Mouse (Mus musculus): ENCODE results near the gene Prom1. TPM values are rescaled to one million over a fixed set of nuclear protein-coding genes. Genes with fewer than 3 reads are reported as not detected.

Gene Prom1
- polyA plus RNA-seq, 1 experiment: 3.1 TPM

GRCm38 (mm10) chr5:44103121-44103520, 1.3 kb upstream of the Prom1 start:
- H3K27ac ChIP-seq (ENCODE audit: insufficient read depth, low read depth, low read length): no peak overlapping the region
- H3K4me3 ChIP-seq (ENCODE audit: low read depth, low read length): no peak overlapping the region
- H3K4me1 ChIP-seq (ENCODE audit: control insufficient read depth, insufficient read depth, insufficient read length, low read length): peaks cover 10% of the 10 kb centered on the region
- 32% methylated on average over 7 of the region's 7 CpGs for WGBS
- no peaks in the 10 kb centered on the region for H3K27me3 ChIP-seq (ENCODE audit: control insufficient read depth, insufficient read depth, low read length)
- no peaks in the 10 kb centered on the region for H3K36me3 ChIP-seq (ENCODE audit: control insufficient read depth, insufficient read depth, low read length)
- TF ChIP-seq CTCF (IDR thresholded peaks at IDR 0.05; ENCODE audit: extremely low read depth, insufficient read length, insufficient replicate concordance, low read depth, low read length) (no peak), POLR2A (IDR thresholded peaks at IDR 0.05; ENCODE audit: low read depth, low read length) (no peak)

- H3K4me3 ChIP-seq (ENCODE audit: low read depth, low read length): peak overlapping the region; percentile 81
- no peaks in the 10 kb centered on the region for H3K36me3 ChIP-seq (ENCODE audit: control insufficient read depth, insufficient read depth, low read length)
- peaks cover 21% of the 10 kb centered on the region for H3K4me1 ChIP-seq (ENCODE audit: control insufficient read depth, insufficient read depth, insufficient read length, low read length)
- H3K27ac ChIP-seq (ENCODE audit: insufficient read depth, low read depth, low read length): peak overlapping the region; percentile 63
- TF ChIP-seq CTCF (IDR thresholded peaks at IDR 0.05; ENCODE audit: extremely low read depth, insufficient read length, insufficient replicate concordance, low read depth, low read length) (no peak), POLR2A (IDR thresholded peaks at IDR 0.05; ENCODE audit: low read depth, low read length) (no peak; the same call in 1 of the 2 replicates)
- WGBS: under 1% methylated on average over 43 of the region's 43 CpGs
- no peaks in the 10 kb centered on the region for H3K27me3 ChIP-seq (ENCODE audit: control insufficient read depth, insufficient read depth, low read length)
Measured at GRCm38 (mm10) chr5:44100544-44101230, 1.1 kb downstream of the Prom1 start.

DNA sequence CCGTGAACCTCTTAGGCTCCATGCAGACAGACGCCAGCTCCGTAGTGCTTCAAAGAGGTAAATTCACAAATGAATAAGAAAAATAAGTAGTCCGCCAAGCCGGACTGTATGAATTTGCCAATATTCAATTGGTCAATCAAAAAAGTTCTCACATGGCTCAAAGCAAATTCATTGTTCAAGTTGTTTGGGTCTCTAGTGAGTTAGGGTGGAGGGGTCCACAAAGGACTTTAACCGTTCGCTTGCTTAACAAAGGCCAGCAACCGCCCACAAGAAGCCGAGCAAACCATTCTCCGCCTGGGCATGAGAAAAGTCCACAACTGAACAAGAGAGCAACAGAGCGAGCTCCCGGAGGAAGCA, 1.7 kb downstream of the Prom1 start:
- Histone ChIP-seq H3K27ac (ENCODE audit: insufficient read depth, low read depth, low read length) (peak overlapping the region; percentile 63), H3K4me3 (ENCODE audit: low read depth, low read length) (peak overlapping the region; percentile 81), H3K36me3 (ENCODE audit: control insufficient read depth, insufficient read depth, low read length) (no peaks in the 10 kb centered on the region), H3K27me3 (ENCODE audit: control insufficient read depth, insufficient read depth, low read length) (no peaks in the 10 kb centered on the region), H3K4me1 (ENCODE audit: control insufficient read depth, insufficient read depth, insufficient read length, low read length) (peaks cover 22% of the 10 kb centered on the region)
- WGBS: 7% methylated on average over 12 of the region's 12 CpGs
- TF ChIP-seq CTCF (IDR thresholded peaks at IDR 0.05; ENCODE audit: extremely low read depth, insufficient read length, insufficient replicate concordance, low read depth, low read length): no peak
- no peak; the same call in 1 of the 2 replicates for TF ChIP-seq POLR2A (IDR thresholded peaks at IDR 0.05; ENCODE audit: low read depth, low read length)

- Histone ChIP-seq H3K4me3 (ENCODE audit: low read depth, low read length) (no peak overlapping the region), H3K27me3 (ENCODE audit: control insufficient read depth, insufficient read depth, low read length) (no peaks in the 10 kb centered on the region), H3K36me3 (ENCODE audit: control insufficient read depth, insufficient read depth, low read length) (peaks cover 7% of the 10 kb centered on the region), H3K4me1 (ENCODE audit: control insufficient read depth, insufficient read depth, insufficient read length, low read length) (peaks cover 16% of the 10 kb centered on the region), H3K27ac (ENCODE audit: insufficient read depth, low read depth, low read length) (no peak overlapping the region)
- TF ChIP-seq CTCF (IDR thresholded peaks at IDR 0.05; ENCODE audit: extremely low read depth, insufficient read length, insufficient replicate concordance, low read depth, low read length) (no peak), POLR2A (IDR thresholded peaks at IDR 0.05; ENCODE audit: low read depth, low read length) (no peak)
- WGBS: 28% methylated on average over 5 of the region's 5 CpGs
Measured at GRCm38 (mm10) chr5:44096996-44097395, 4.8 kb downstream of the Prom1 start.

- TF ChIP-seq POLR2A (IDR thresholded peaks at IDR 0.05; ENCODE audit: low read depth, low read length) (no peak), CTCF (IDR thresholded peaks at IDR 0.05; ENCODE audit: extremely low read depth, insufficient read length, insufficient replicate concordance, low read depth, low read length) (no peak)
- H3K27me3 ChIP-seq (ENCODE audit: control insufficient read depth, insufficient read depth, low read length): no peaks in the 10 kb centered on the region
- H3K36me3 ChIP-seq (ENCODE audit: control insufficient read depth, insufficient read depth, low read length): peaks cover 7% of the 10 kb centered on the region
- no peak overlapping the region for H3K4me3 ChIP-seq (ENCODE audit: low read depth, low read length)
- H3K4me1 ChIP-seq (ENCODE audit: control insufficient read depth, insufficient read depth, insufficient read length, low read length): peaks cover 16% of the 10 kb centered on the region
- WGBS: 37% methylated on average over 10 of the region's 10 CpGs
- no peak overlapping the region for H3K27ac ChIP-seq (ENCODE audit: insufficient read depth, low read depth, low read length)
Measured at GRCm38 (mm10) chr5:44096106-44096505, 5.7 kb downstream of the Prom1 start.

DNA sequence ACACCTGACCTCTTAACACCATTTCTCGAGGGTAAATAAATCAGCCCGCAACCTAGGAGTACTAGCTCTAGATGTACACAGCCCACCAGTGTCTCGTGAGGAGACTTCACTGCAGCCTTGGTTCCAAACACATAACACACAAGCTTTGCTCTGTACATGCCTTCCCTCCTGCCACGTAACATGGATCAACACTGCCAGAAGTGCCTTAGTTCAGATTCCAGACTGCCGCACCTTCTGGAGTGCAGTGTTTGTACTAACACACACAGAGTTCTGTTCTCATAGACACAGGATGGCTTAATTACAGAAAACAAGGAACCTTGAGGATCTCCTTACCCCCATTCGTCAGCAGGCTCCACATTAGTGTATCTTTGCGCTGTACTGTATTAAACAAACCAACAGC, 6.1 kb downstream of the Prom1 start:
- Histone ChIP-seq H3K36me3 (ENCODE audit: control insufficient read depth, insufficient read depth, low read length) (peaks cover 7% of the 10 kb centered on the region), H3K27ac (ENCODE audit: insufficient read depth, low read depth, low read length) (no peak overlapping the region), H3K4me3 (ENCODE audit: low read depth, low read length) (no peak overlapping the region), H3K27me3 (ENCODE audit: control insufficient read depth, insufficient read depth, low read length) (no peaks in the 10 kb centered on the region), H3K4me1 (ENCODE audit: control insufficient read depth, insufficient read depth, insufficient read length, low read length) (peaks cover 16% of the 10 kb centered on the region; the same call in 1 of the 2 replicates)
- TF ChIP-seq CTCF (IDR thresholded peaks at IDR 0.05; ENCODE audit: extremely low read depth, insufficient read length, insufficient replicate concordance, low read depth, low read length): no peak
- TF ChIP-seq POLR2A (IDR thresholded peaks at IDR 0.05; ENCODE audit: low read depth, low read length): no peak
- 72% methylated on average over 7 of the region's 7 CpGs for WGBS

GRCm38 (mm10) chr5:44087034-44087433, 14.8 kb downstream of the Prom1 start:
- Histone ChIP-seq H3K36me3 (ENCODE audit: control insufficient read depth, insufficient read depth, low read length) (no peaks in the 10 kb centered on the region), H3K27me3 (ENCODE audit: control insufficient read depth, insufficient read depth, low read length) (no peaks in the 10 kb centered on the region), H3K27ac (ENCODE audit: insufficient read depth, low read depth, low read length) (no peak overlapping the region), H3K4me3 (ENCODE audit: low read depth, low read length) (no peak overlapping the region), H3K4me1 (ENCODE audit: control insufficient read depth, insufficient read depth, insufficient read length, low read length) (no peaks in the 10 kb centered on the region)
- TF ChIP-seq CTCF (IDR thresholded peaks at IDR 0.05; ENCODE audit: extremely low read depth, insufficient read length, insufficient replicate concordance, low read depth, low read length): no peak
- TF ChIP-seq POLR2A (IDR thresholded peaks at IDR 0.05; ENCODE audit: low read depth, low read length): no peak
- WGBS: 55% methylated on average over 5 of the region's 5 CpGs
